In genomic region chr1:46852600-46853272, GRCm38 (mm10) we compare ENCODE assay signal across 8 mouse cellular contexts. TPM values are rescaled to one million over a fixed set of nuclear protein-coding genes. Genes with fewer than 3 reads are reported as not detected.
A peak's percentile ranks its signal among the peaks of the same experiment; 100 is the strongest.
DNase-seq lines count a peak whose midpoint lies in the region; ATAC-seq and TF ChIP-seq lines count a peak whose summit lies in the region.

No protein-coding gene starts in this region.

- peak overlapping the region; percentile 68 for H3K4me3 ChIP-seq in bone marrow macrophage, adult 2 months (ENCODE audit: insufficient read depth, low read length)
- peak overlapping the region; percentile 91 for H3K4me3 ChIP-seq in forebrain, embryonic 16.5 days (replicated peaks; ENCODE audit: low read length)
- peak overlapping the region; percentile 76 for H3K4me3 ChIP-seq in layer of hippocampus, adult 2 months
- peak overlapping the region; percentile 73 for H3K4me3 ChIP-seq in lung, adult 2 months (replicated peaks; ENCODE audit: extremely low read depth, low read depth, low read length)
- peak overlapping the region; percentile 95 for H3K4me3 ChIP-seq in neural tube, embryonic 14.5 days (ENCODE audit: low read depth, low read length)

- intact Hi-C loops in heart, postnatal 25 days (cut with DNase I), result loop anchor here (5.0 kb wide), 1 partner anchor 55 kb away; no protein-coding TSS in a partner anchor

- H3K36me3 ChIP-seq in forebrain, embryonic 16.5 days (ENCODE audit: control insufficient read depth, insufficient read depth), result no peaks in the 10 kb centered on the region
- H3K36me3 ChIP-seq in neural tube, embryonic 14.5 days (ENCODE audit: control insufficient read depth, insufficient read depth, low read length), result no peaks in the 10 kb centered on the region

- no peaks in the 10 kb centered on the region for H3K27me3 ChIP-seq in forebrain, embryonic 16.5 days (replicated peaks; ENCODE audit: control insufficient read depth, insufficient read depth, low read length)
- 0 out of 2 replicates have a peak, but pooled peaks cover 2% of the 10 kb centered on the region for H3K27me3 ChIP-seq in neural tube, embryonic 14.5 days (ENCODE audit: control insufficient read depth, insufficient read depth, low read length)

- peak overlapping the region; percentile 99 for H3K27ac ChIP-seq in bone marrow macrophage, adult 2 months (ENCODE audit: insufficient read depth, low read depth, low read length)
- H3K27ac ChIP-seq in forebrain, embryonic 16.5 days (ENCODE audit: low read length), result peak overlapping the region; percentile 99
- peak overlapping the region; percentile 100 for H3K27ac ChIP-seq in layer of hippocampus, adult 2 months
- H3K27ac ChIP-seq in neural tube, embryonic 14.5 days (ENCODE audit: low read depth, low read length), result peak overlapping the region; percentile 99

- no peaks in the 10 kb centered on the region for H3K9me3 ChIP-seq in forebrain, embryonic 16.5 days (ENCODE audit: control insufficient read depth, low read length)
- H3K9me3 ChIP-seq in neural tube, embryonic 14.5 days (ENCODE audit: control insufficient read depth, low read length), result no peaks in the 10 kb centered on the region

- under 1% methylated on average over 65 of the region's 75 CpGs for WGBS in forebrain, embryonic 16.5 days
- WGBS in lung, adult 2 months, result 2% methylated on average over 74 of the region's 75 CpGs
- 1% methylated on average over 61 of the region's 75 CpGs for WGBS in neural tube, embryonic 14.5 days

- peaks cover 13% of the 10 kb centered on the region for H3K4me1 ChIP-seq in bone marrow macrophage, adult 2 months (ENCODE audit: control insufficient read depth, insufficient read depth, low read length)
- peaks cover 19% of the 10 kb centered on the region for H3K4me1 ChIP-seq in forebrain, embryonic 16.5 days (replicated peaks; ENCODE audit: control insufficient read depth, insufficient read depth, low read length)
- peaks cover 8% of the 10 kb centered on the region for H3K4me1 ChIP-seq in lung, adult 2 months (ENCODE audit: control insufficient read depth, insufficient read depth, low read length)
- H3K4me1 ChIP-seq in neural tube, embryonic 14.5 days (ENCODE audit: control insufficient read depth, insufficient read depth, low read length), result peaks cover 15% of the 10 kb centered on the region; the same call in 1 of the 2 replicates

- TF ChIP-seq POLR2A in bone marrow macrophage, adult 2 months (IDR thresholded peaks at IDR 0.05; ENCODE audit: borderline replicate concordance, low read depth, low read length), result no peak
- peak; percentile 24; the same call in 1 of the 2 replicates for TF ChIP-seq POLR2A in lung, adult 2 months (IDR thresholded peaks at IDR 0.05; ENCODE audit: borderline replicate concordance, extremely low read depth, low read depth, low read length)

- peak overlapping the region; percentile 99 for H3K9ac ChIP-seq in forebrain, embryonic 16.5 days (replicated peaks; ENCODE audit: low read depth, low read length)
- H3K9ac ChIP-seq in neural tube, embryonic 14.5 days (replicated peaks; ENCODE audit: low read depth, low read length), result peak overlapping the region; percentile 100

- peak; percentile 21 for ATAC-seq in CD4-positive, CD25-positive, alpha-beta regulatory T cell, adult 4 months
- ATAC-seq in forebrain, embryonic 16.5 days, result peak; percentile 23
- peak; percentile 39 for ATAC-seq in neural tube, embryonic 14.5 days (ENCODE audit: low read depth)

- peak overlapping the region; percentile 84 for H3K4me2 ChIP-seq in forebrain, embryonic 16.5 days (ENCODE audit: low read length)
- peak overlapping the region; percentile 56 for H3K4me2 ChIP-seq in neural tube, embryonic 14.5 days (ENCODE audit: low read depth, low read length)

- TF ChIP-seq CTCF in bone marrow macrophage, adult 2 months (IDR thresholded peaks at IDR 0.05; ENCODE audit: low read depth, low read length), result no peak
- no peak for TF ChIP-seq CTCF in layer of hippocampus, adult 2 months (conservative IDR thresholded peaks at IDR 0.05)
- TF ChIP-seq CTCF in lung, adult 2 months (IDR thresholded peaks at IDR 0.05; ENCODE audit: insufficient read depth, low read length), result no peak

- DNase-seq in heart, postnatal 25 days (ENCODE audit: low spot score), result peak; percentile 47
- DNase-seq in layer of hippocampus, adult 2 months (ENCODE audit: low spot score in 2 of 2), result peak; percentile 64 to 68
- no peak for DNase-seq in lung, adult 2 months
- DNase-seq in testis, postnatal 10 days (ENCODE audit: low spot score), result peak; percentile 81

RNA-seq across cellular contexts. Expression of gene Slc39a10, which starts 39.9 kb away (rescaled TPM):
- polyA plus RNA-seq in CD4-positive, CD25-positive, alpha-beta regulatory T cell, adult 4 months (2017; shearing (Covaris generic)), result 10 to 100 TPM; 15.2 to 15.8 TPM
- polyA plus RNA-seq in bone marrow macrophage, adult 2 months (2012; ENCODE audit: insufficient read depth, insufficient read length, missing spikeins), result 13.8 and 15.4 TPM in 2 replicates
- polyA plus RNA-seq in forebrain, embryonic 16.5 days (2015; fragmentation: Nextera tagmentation; extraction: Ambion mirVana), result 59.4 and 64.7 TPM in 2 replicates
- total RNA-seq in heart, postnatal 25 days (2021), result 10 to 100 TPM; 11.0 to 13.2 TPM
- total RNA-seq in layer of hippocampus, adult 2 months (2021), result 100 to 1,000 TPM in 1 of 2 experiments, 10 to 100 TPM in 1; 90.9 to 108 TPM
- polyA plus RNA-seq in lung, adult 2 months (2012; rRNA removed), result 6.1 and 8.1 TPM in 2 replicates
- polyA plus RNA-seq in neural tube, embryonic 14.5 days (2014; fragmentation: Nextera tagmentation; extraction: Ambion mirVana), result 81.5 and 82.1 TPM in 2 replicates
